Mouse (Mus musculus) midbrain, embryonic 16.5 days (tissue): Measurements from ENCODE around the gene Shank2. TPM values are rescaled to one million over a fixed set of nuclear protein-coding genes. Genes with fewer than 3 reads are reported as not detected.

Experiments
- ATAC-seq: fragments of 200-750 bp; cut with Nextera tagmentation; 2 replicates; pipeline ENCODE4 v1.8.0; 2017; ENCODE audit warnings: moderate TSS enrichment
- H3K27ac ChIP-seq: fragments of 300-500 bp; sonication (generic); 2 replicates; pipeline ENCODE4 v1.5.1; 2014; ENCODE audit warnings: mild to moderate bottlenecking, low read length, mixed read lengths
- H3K27me3 ChIP-seq: fragments of 300-500 bp; sonication (generic); 2 replicates; pipeline ENCODE4 v1.6.1; 2014; ENCODE audit warnings: low read depth, low read length, mixed read lengths; ENCODE audit not compliant: control insufficient read depth, insufficient read depth
- H3K36me3 ChIP-seq: fragments of 300-500 bp; sonication (generic); 2 replicates; pipeline ENCODE4 v1.6.1; 2014; ENCODE audit warnings: mild to moderate bottlenecking, low read length, moderate library complexity, mixed read lengths; ENCODE audit not compliant: control insufficient read depth, insufficient read depth
- H3K4me1 ChIP-seq: fragments of 300-500 bp; sonication (generic); 2 replicates; pipeline ENCODE4 v1.6.1; 2014; ENCODE audit warnings: mild to moderate bottlenecking, low read length, mixed read lengths; ENCODE audit not compliant: control insufficient read depth, insufficient read depth
- H3K4me2 ChIP-seq: fragments of 300-500 bp; sonication (generic); 2 replicates; pipeline ENCODE4 v1.6.1; 2014; ENCODE audit warnings: mild to moderate bottlenecking, low read length, mixed read lengths
- H3K4me3 ChIP-seq: fragments of 300-500 bp; sonication (generic); 2 replicates; pipeline ENCODE4 v1.5.1; 2014; ENCODE audit warnings: low read depth, mild to moderate bottlenecking, low read length, moderate library complexity, mixed read lengths
- H3K9ac ChIP-seq: fragments of 300-500 bp; sonication (generic); 2 replicates; pipeline ENCODE4 v1.6.1; 2014; ENCODE audit warnings: low read depth, low read length, mixed read lengths
- H3K9me3 ChIP-seq: fragments of 300-500 bp; sonication (generic); replicated peaks from 2 replicates; pipeline ENCODE4 v1.6.1; 2014; ENCODE audit warnings: mild to moderate bottlenecking, low read length, mixed read lengths; ENCODE audit not compliant: control insufficient read depth, poor library complexity, severe bottlenecking
- WGBS: fragments of 180-500 bp; shearing (Covaris S2); extraction: QIAGEN DNeasy Blood & Tissue Kit; methylation state at CpG from one replicate; pipeline ENCODE4 v1.1.7; 2014; 5-methylcytosine and 5-hydroxymethylcytosine counted together
- polyA plus RNA-seq: library from polyadenylated mRNA; unstranded; fragments of >200 nt; fragmentation: Nextera tagmentation; extraction: Ambion mirVana; gene quantifications from 2 replicates; pipeline ENCODE4 v1.2.1, GENCODE M21; 2015

The Shank2 gene
- polyA plus RNA-seq, 1 experiment from 2014 or later = 10.5 TPM

DNA sequence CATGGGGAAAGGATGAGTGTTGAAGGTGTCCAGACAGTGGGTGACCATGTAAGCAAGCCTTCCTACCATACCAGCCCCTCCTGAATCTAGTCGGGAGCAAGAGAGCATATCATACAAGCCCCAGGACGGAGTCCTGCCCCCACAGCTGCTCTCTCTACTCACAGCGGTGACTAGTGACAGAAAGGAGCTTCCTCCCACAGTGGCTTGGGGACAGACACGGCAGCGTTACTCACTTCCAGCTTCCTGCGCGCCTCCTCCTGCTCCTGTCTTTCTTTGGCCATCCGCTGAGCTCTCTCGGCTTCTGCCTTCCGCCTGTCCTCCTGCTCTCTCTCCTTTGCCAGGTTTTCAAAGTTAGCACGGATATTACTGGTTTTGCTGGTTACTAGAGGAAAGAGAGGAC lies 439.7 kb downstream of the Shank2 start:
- 93% methylated on average over 11 of the region's 11 CpGs for WGBS
- no peak for ATAC-seq
- H3K27ac ChIP-seq = no peak overlapping the region
- H3K4me2 ChIP-seq = no peak overlapping the region
- no peaks in the 10 kb centered on the region for H3K27me3 ChIP-seq
- no peak overlapping the region for H3K4me3 ChIP-seq
- no peak overlapping the region for H3K9ac ChIP-seq
- peaks cover 51% of the 10 kb centered on the region for H3K36me3 ChIP-seq
- no peaks in the 10 kb centered on the region for H3K9me3 ChIP-seq
- no peaks in the 10 kb centered on the region for H3K4me1 ChIP-seq

DNA sequence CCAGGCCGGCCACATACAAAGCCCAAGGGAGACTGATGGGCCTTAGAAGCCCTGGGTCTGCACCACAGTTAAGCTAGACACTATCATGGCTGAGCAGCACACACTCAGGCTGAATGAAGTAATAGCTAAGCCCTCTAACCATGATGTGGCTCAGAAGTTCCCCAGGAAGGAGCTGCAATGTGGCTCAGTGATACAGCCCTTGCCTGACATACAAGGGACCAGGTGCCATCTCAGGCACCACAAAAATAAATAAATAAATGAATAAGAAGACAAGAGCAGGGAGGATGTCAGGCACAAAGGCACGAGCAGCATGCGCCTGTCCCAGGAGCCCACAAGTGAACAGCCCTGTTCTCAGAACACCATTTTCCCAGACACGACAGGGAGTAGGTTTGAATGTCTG lies 440.2 kb downstream of the Shank2 start:
- no peaks in the 10 kb centered on the region for H3K9me3 ChIP-seq
- ATAC-seq = no peak
- peaks cover 49% of the 10 kb centered on the region for H3K36me3 ChIP-seq
- 95% methylated on average over 4 of the region's 4 CpGs for WGBS
- no peak overlapping the region for H3K27ac ChIP-seq
- no peaks in the 10 kb centered on the region for H3K4me1 ChIP-seq
- no peak overlapping the region for H3K9ac ChIP-seq
- H3K4me3 ChIP-seq = no peak overlapping the region
- no peaks in the 10 kb centered on the region for H3K27me3 ChIP-seq
- H3K4me2 ChIP-seq = no peak overlapping the region

DNA sequence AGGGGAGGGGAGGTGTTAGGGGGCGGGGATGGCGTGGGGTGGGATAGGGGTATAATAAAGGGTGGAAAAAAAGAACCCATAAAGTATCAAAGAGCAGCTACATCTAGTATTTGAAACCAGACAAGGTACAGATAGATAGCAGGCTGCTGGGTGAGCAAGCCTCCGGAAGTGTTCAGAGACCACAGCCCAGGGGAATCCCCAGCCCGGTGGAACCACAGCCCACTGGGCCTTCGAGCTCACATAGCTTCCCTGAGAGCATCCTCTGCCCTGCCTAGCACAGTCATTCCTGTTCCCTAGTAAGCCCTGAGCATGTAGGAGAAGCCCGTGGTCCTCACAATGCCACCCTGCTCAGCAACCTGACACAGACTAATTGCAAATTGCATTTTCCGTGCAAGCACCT lies 443.1 kb downstream of the Shank2 start:
- Histone ChIP-seq H3K9ac (no peak overlapping the region), H3K9me3 (no peaks in the 10 kb centered on the region; the same call in 1 of the 2 replicates), H3K4me3 (no peak overlapping the region), H3K27me3 (no peaks in the 10 kb centered on the region), H3K36me3 (peaks cover 37% of the 10 kb centered on the region), H3K4me2 (no peak overlapping the region), H3K27ac (no peak overlapping the region), H3K4me1 (no peaks in the 10 kb centered on the region)
- WGBS = 99% methylated on average over 7 of the region's 7 CpGs
- no peak for ATAC-seq

DNA sequence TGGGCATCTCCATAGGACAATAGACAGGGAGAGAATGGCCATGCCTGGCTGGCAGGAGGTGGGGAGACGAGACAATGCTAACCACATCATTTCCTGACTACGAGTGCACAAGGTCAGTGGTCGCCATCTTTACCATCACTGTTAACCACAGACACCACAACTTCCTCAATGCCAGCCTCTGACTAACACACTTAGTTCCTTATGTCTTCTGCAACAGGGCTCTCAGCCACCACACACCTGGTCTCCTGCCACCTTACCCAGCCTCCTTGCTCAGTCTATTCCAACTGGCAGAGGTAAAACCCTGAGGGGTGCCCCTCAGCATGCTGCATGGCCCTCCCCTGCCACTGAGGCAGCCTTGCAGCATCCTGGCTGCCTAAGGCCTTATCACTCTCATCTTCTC lies 445.4 kb downstream of the Shank2 start:
- H3K4me1 ChIP-seq = no peaks in the 10 kb centered on the region
- peaks cover 40% of the 10 kb centered on the region for H3K36me3 ChIP-seq
- H3K27me3 ChIP-seq = no peaks in the 10 kb centered on the region
- WGBS = 98% methylated on average over 3 of the region's 3 CpGs
- no peak overlapping the region for H3K27ac ChIP-seq
- no peak overlapping the region for H3K4me3 ChIP-seq
- no peak for ATAC-seq
- H3K4me2 ChIP-seq = no peak overlapping the region
- no peak overlapping the region for H3K9ac ChIP-seq
- H3K9me3 ChIP-seq = no peaks in the 10 kb centered on the region; the same call in 1 of the 2 replicates

DNA sequence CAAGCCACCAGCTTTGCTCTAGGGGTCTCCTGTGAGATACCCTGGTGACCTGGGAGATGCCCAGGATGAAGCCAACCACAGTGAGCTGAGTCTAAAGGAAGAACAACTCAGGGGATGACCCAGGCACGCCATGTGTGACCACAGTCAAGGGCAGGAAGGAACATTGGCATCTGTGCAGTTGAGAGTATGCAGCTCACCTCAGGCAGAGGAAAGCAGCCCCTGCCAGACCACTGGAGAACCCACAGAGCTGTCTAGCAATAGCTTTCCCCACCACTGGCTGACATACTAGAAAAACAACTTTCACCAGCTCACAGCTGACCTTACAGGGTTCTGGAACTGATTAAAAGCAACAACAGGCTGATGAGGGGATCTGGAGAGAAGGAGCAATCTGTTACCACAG lies 446.5 kb downstream of the Shank2 start:
- no peaks in the 10 kb centered on the region for H3K4me1 ChIP-seq
- H3K4me2 ChIP-seq = no peak overlapping the region
- no peaks in the 10 kb centered on the region; the same call in 1 of the 2 replicates for H3K9me3 ChIP-seq
- H3K36me3 ChIP-seq = peaks cover 44% of the 10 kb centered on the region
- ATAC-seq = no peak
- H3K27me3 ChIP-seq = no peaks in the 10 kb centered on the region
- no peak overlapping the region for H3K4me3 ChIP-seq
- H3K9ac ChIP-seq = no peak overlapping the region
- 88% methylated on average over 1 of the region's 1 CpGs for WGBS
- no peak overlapping the region for H3K27ac ChIP-seq

DNA sequence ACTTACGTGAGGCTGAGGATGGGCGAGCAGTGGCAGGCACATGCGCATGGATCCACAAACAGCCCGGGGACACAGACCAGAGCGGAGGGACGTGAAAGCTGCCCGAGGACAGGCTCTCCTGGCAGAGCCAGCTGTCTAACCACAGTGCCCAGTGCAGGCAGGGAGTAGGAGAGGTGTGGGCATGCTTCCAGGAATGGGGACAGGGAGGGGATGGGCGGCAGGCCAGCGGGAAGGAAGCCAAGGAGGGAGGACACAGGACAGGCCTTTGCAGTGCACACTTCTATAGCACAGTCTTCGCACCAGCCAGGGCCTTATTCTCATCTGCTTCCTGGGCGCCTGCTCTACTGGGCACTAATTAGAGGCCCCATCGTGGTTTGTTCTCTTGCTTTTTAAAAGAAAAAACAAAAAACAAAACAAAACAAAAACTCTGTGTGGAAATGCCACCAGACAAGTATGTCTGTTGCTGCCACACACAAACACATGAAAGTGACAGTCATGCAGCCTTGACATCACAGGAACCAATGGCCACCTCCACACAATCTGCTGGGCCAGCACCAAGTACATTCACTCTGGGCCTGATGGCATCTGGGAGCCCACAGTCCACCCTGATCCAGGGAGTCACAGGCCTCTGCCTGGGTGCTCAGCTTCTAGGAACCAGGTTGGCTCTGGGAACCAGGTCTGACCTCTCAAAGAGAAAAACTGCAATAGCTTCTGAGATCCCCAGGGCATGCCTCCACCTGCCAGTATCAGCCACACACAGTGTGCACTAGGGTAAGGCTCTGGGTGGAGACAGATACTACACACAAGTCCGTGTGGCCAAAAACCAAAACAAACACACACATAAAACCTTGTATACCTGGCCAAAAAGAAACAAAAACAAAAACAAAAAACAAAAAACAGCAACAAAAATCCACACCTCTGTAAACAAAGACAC lies 448.2 kb downstream of the Shank2 start:
- no peak overlapping the region for H3K27ac ChIP-seq
- no peaks in the 10 kb centered on the region for H3K27me3 ChIP-seq
- 88% methylated on average over 13 of the region's 13 CpGs for WGBS
- ATAC-seq = peak; percentile 80
- no peaks in the 10 kb centered on the region for H3K4me1 ChIP-seq
- no peaks in the 10 kb centered on the region; the same call in 1 of the 2 replicates for H3K9me3 ChIP-seq
- no peak overlapping the region for H3K4me3 ChIP-seq
- no peak overlapping the region for H3K4me2 ChIP-seq
- no peak overlapping the region for H3K9ac ChIP-seq
- peaks cover 56% of the 10 kb centered on the region for H3K36me3 ChIP-seq

DNA sequence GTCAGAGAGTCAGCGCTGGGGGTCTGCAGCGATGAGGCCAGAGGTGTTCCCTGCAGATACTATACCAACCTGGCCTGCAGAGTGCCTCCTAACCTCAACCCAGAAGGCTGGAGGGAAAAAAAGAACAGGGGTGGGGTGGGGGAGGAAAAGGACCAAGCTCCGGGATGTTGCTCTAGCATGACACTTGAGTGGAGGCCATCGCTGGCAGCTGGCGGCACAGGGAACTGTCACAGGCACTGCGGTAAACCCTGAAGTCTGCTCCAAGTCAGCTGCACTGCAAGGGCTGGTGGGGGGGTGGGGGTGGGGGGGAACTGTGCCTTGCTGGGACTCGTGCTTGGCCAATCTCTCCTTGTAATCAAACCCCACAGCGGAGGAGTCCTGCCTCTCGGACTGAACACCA lies 448.9 kb downstream of the Shank2 start:
- WGBS = 95% methylated on average over 9 of the region's 9 CpGs
- no peaks in the 10 kb centered on the region; the same call in 1 of the 2 replicates for H3K9me3 ChIP-seq
- no peak for ATAC-seq
- no peaks in the 10 kb centered on the region for H3K27me3 ChIP-seq
- H3K9ac ChIP-seq = no peak overlapping the region
- H3K4me1 ChIP-seq = no peaks in the 10 kb centered on the region
- no peak overlapping the region for H3K4me2 ChIP-seq
- H3K36me3 ChIP-seq = peaks cover 54% of the 10 kb centered on the region
- no peak overlapping the region for H3K4me3 ChIP-seq
- H3K27ac ChIP-seq = no peak overlapping the region

DNA sequence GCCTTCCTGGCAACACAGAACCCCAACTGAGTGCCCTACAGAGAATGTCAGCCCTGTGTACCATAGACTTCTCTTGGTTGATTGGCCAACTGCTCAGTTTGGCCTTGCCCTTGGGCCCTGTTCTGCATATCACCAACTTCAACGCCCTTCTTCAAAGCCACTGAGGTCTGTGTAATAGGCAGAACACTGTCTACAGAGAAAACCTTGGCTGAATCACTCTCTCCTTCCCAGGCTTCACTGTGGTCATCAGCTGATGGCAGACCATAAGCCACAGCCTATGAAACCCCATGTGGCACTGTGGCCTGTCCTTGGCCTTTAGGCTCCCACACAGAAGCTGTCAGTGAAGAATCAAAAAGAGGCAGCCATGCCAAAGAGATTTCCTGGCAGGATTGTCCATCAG lies 457.2 kb downstream of the Shank2 start:
- H3K36me3 ChIP-seq = peaks cover 73% of the 10 kb centered on the region
- no peak overlapping the region for H3K4me3 ChIP-seq
- 92% methylated on average over 1 of the region's 1 CpGs for WGBS

DNA sequence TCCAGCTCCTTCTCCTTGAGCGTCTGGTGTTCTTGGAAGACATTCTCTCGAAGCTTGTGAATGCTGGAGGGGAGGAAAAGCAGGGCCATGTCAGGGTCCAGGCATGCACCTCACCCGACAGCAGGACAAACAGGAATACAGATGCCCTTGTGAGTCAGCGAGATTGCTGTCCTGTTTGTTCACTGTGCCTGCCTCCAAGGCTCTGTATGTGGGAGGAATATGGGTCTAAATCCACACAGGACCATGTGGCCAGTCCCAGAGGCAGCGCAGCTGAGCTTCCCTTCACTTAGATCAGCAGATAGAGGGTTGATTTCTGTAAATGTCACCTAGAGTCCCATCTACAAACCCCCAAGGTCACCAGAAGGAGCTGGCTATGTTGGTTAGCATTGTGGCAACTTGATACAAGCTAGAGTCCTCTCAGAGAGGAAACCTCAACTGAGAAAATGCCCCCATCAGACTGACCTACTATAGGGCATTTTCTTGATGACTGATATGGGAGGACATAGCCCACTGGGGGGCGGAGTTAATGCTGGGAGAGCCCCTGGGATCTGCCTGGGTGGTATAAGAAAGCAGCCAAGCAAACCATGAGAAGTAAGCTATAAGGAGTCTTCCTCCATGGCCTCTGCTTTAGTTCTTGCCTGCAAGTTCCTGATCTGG lies 459.6 kb downstream of the Shank2 start:
- Histone ChIP-seq H3K27ac (no peak overlapping the region), H3K4me2 (no peak overlapping the region), H3K27me3 (no peaks in the 10 kb centered on the region), H3K36me3 (peaks cover 66% of the 10 kb centered on the region), H3K4me1 (no peaks in the 10 kb centered on the region), H3K9me3 (no peaks in the 10 kb centered on the region), H3K9ac (no peak overlapping the region), H3K4me3 (no peak overlapping the region)
- ATAC-seq = no peak
- WGBS = 99% methylated on average over 6 of the region's 6 CpGs

More for the DNA sequence above, 457.2 kb downstream of the Shank2 start:
- Histone ChIP-seq H3K4me2 (no peak overlapping the region), H3K9me3 (no peaks in the 10 kb centered on the region), H3K4me1 (no peaks in the 10 kb centered on the region), H3K27me3 (no peaks in the 10 kb centered on the region), H3K27ac (no peak overlapping the region), H3K9ac (no peak overlapping the region)
- no peak for ATAC-seq
